Mouse (Mus musculus) midbrain, embryonic 12.5 days (tissue): Measurements from ENCODE around the gene Araf. TPM values are rescaled to one million over a fixed set of nuclear protein-coding genes. Genes with fewer than 3 reads are reported as not detected.

Experiments used
- microRNA-seq: library from miRNA; unstranded; fragments of <30 nt; microRNA quantifications from one replicate; pipeline ENCODE4, GENCODE M21; 2017
- polyA plus RNA-seq: library from polyadenylated mRNA; unstranded; fragments of >200 nt; fragmentation: Nextera tagmentation; extraction: Ambion mirVana; gene quantifications from 2 replicates; pipeline ENCODE4 v1.2.1, GENCODE M21; 2016

The Araf gene
- polyA plus RNA-seq, 1 experiment from 2014 or later = 145 TPM

Small RNA genes within 50 kb of the gene (microRNA-seq; reads per million reads assigned to microRNA genes)
- gene Gm24824 = not detected
- gene Mir5617 = not detected

Other genes starting within 250 kb of the Araf start
- 0.14 and 0.65 TPM in 2 replicates for gene Rgn, start 248.0 kb upstream of the Araf start, polyA plus RNA-seq
- 80.8 and 83.9 TPM in 2 replicates for gene Rbm10, start 180.3 kb upstream of the Araf start, polyA plus RNA-seq
- gene Ndufb11, start 180.2 kb upstream of the Araf start, polyA plus RNA-seq = 193 and 195 TPM in 2 replicates
- 372 and 374 TPM in 2 replicates for gene Uba1, start 139.5 kb upstream of the Araf start, polyA plus RNA-seq
- gene Cdk16, start 109.9 kb upstream of the Araf start, polyA plus RNA-seq = 136 and 150 TPM in 2 replicates
- gene Usp11, start 93.9 kb upstream of the Araf start, polyA plus RNA-seq = 85.7 and 86.4 TPM in 2 replicates
- gene Timp1, start 72.4 kb downstream of the Araf start, polyA plus RNA-seq = 6.9 and 7.9 TPM in 2 replicates
- 18.5 and 23.4 TPM in 2 replicates for gene Syn1, start 123.2 kb downstream of the Araf start, polyA plus RNA-seq
- gene Cfp, start 133.7 kb downstream of the Araf start, polyA plus RNA-seq = 4.5 and 5.3 TPM in 2 replicates
- gene Elk1, start 152.8 kb downstream of the Araf start, polyA plus RNA-seq = 15.9 and 19.6 TPM in 2 replicates
- gene Uxt, start 164.2 kb downstream of the Araf start, polyA plus RNA-seq = 58.2 and 66.4 TPM in 2 replicates